Mouse (Mus musculus) midbrain, embryonic 13.5 days (tissue): ENCODE measurements around the gene Slc29a2. TPM values are rescaled to one million over a fixed set of nuclear protein-coding genes. Genes with fewer than 3 reads are reported as not detected.
A peak's percentile ranks its signal among the peaks of the same experiment; 100 is the strongest.

Experiments
- ATAC-seq: fragments of 200-750 bp; cut with Nextera tagmentation; 2 replicates; pipeline ENCODE4 v1.8.0; 2017; ENCODE audit warnings: mild to moderate bottlenecking, moderate TSS enrichment, moderate library complexity
- H3K27ac ChIP-seq: fragments of 300-500 bp; sonication (generic); 2 replicates; pipeline ENCODE4 v1.5.1; 2015; ENCODE audit warnings: inconsistent platforms, mild to moderate bottlenecking, moderate library complexity
- H3K27me3 ChIP-seq: fragments of 300-500 bp; sonication (generic); 2 replicates; pipeline ENCODE4 v1.6.1; 2015; ENCODE audit warnings: mild to moderate bottlenecking, inconsistent platforms
- H3K36me3 ChIP-seq: fragments of 300-500 bp; sonication (generic); 2 replicates; pipeline ENCODE4 v1.6.1; 2015; ENCODE audit warnings: mild to moderate bottlenecking, inconsistent platforms
- H3K4me1 ChIP-seq: fragments of 300-500 bp; sonication (generic); replicated peaks from 2 replicates; pipeline ENCODE4 v1.6.1; 2015; ENCODE audit warnings: inconsistent platforms
- H3K4me2 ChIP-seq: fragments of 300-500 bp; sonication (generic); replicated peaks from 2 replicates; pipeline ENCODE4 v1.6.1; 2015; ENCODE audit warnings: moderate library complexity, mild to moderate bottlenecking, inconsistent platforms
- H3K4me3 ChIP-seq: fragments of 300-500 bp; sonication (generic); replicated peaks from 2 replicates; pipeline ENCODE4 v1.5.1; 2015; ENCODE audit warnings: mild to moderate bottlenecking, inconsistent platforms
- H3K9ac ChIP-seq: fragments of 300-500 bp; sonication (generic); replicated peaks from 2 replicates; pipeline ENCODE4 v1.6.1; 2015; ENCODE audit warnings: mild to moderate bottlenecking, inconsistent platforms
- H3K9me3 ChIP-seq: fragments of 300-500 bp; sonication (generic); 2 replicates; pipeline ENCODE4 v1.6.1; 2016; ENCODE audit warnings: mild to moderate bottlenecking, inconsistent platforms
- WGBS: fragments of 180-500 bp; shearing (Covaris S2); methylation state at CpG from one replicate; pipeline ENCODE4 v1.1.7; 2015; 5-methylcytosine and 5-hydroxymethylcytosine counted together
- polyA plus RNA-seq: library from polyadenylated mRNA; unstranded; fragments of >200 nt; fragmentation: Nextera tagmentation; extraction: Ambion mirVana; gene quantifications from 2 replicates; pipeline ENCODE4 v1.2.1, GENCODE M21; 2015

The Slc29a2 gene
- polyA plus RNA-seq, 1 experiment from 2014 or later: 7.8 TPM

GRCm38 (mm10) chr19:5037678-5038571, 14.3 kb downstream of the Slc29a2 start:
- peak overlapping the region; percentile 94 for H3K9ac ChIP-seq
- no peaks in the 10 kb centered on the region for H3K9me3 ChIP-seq
- WGBS: 5% methylated on average over 32 of the region's 32 CpGs
- peaks cover 36% of the 10 kb centered on the region for H3K4me1 ChIP-seq
- peak overlapping the region; percentile 81 for H3K4me3 ChIP-seq
- no peaks in the 10 kb centered on the region for H3K27me3 ChIP-seq
- peak; percentile 21 for ATAC-seq
- H3K27ac ChIP-seq: peak overlapping the region; percentile 90
- peak overlapping the region; percentile 98 for H3K4me2 ChIP-seq
- peaks cover 7% of the 10 kb centered on the region; the same call in 1 of the 2 replicates for H3K36me3 ChIP-seq

GRCm38 (mm10) chr19:5038709-5039156, 15.1 kb downstream of the Slc29a2 start, which contains the start of the genes B4gat1 and AC124502.3:
Gene B4gat1, plus strand, starts transcription at chr19:5038826.
Gene AC124502.3, plus strand, starts transcription at chr19:5038891.
- peak; percentile 91 for ATAC-seq
- no peaks in the 10 kb centered on the region for H3K9me3 ChIP-seq
- peak within 1 kb of the TSS; percentile 81 for H3K4me3 ChIP-seq
- peak within 1 kb of the TSS; percentile 94 for H3K9ac ChIP-seq
- peak within 1 kb of the TSS; percentile 98 for H3K4me2 ChIP-seq
- no peaks in the 10 kb centered on the region for H3K27me3 ChIP-seq
- H3K36me3 ChIP-seq: peaks cover 12% of the 10 kb centered on the region
- H3K27ac ChIP-seq: peak within 1 kb of the TSS; percentile 90
- peaks cover 36% of the 10 kb centered on the region for H3K4me1 ChIP-seq
- 0% methylated on average over 44 of the region's 44 CpGs for WGBS

GRCm38 (mm10) chr19:5039301-5040114, 15.8 kb downstream of the Slc29a2 start:
- 12% methylated on average over 41 of the region's 41 CpGs for WGBS
- Histone ChIP-seq H3K27ac (peak overlapping the region; percentile 90), H3K9me3 (no peaks in the 10 kb centered on the region), H3K4me3 (peak overlapping the region; percentile 81), H3K36me3 (peaks cover 17% of the 10 kb centered on the region), H3K4me2 (peak overlapping the region; percentile 98), H3K9ac (peak overlapping the region; percentile 94), H3K4me1 (peaks cover 36% of the 10 kb centered on the region), H3K27me3 (no peaks in the 10 kb centered on the region)
- peak; percentile 26; the same call in 1 of the 2 replicates for ATAC-seq

- H3K9me3 ChIP-seq: no peaks in the 10 kb centered on the region
- H3K27ac ChIP-seq: peak within 1 kb of the TSS; percentile 77
- WGBS: 7% methylated on average over 40 of the region's 40 CpGs
- H3K4me2 ChIP-seq: peak within 1 kb of the TSS; percentile 98
- peak within 1 kb of the TSS; percentile 81 for H3K4me3 ChIP-seq
- no peaks in the 10 kb centered on the region for H3K27me3 ChIP-seq
- peak; percentile 79 for ATAC-seq
- peaks cover 36% of the 10 kb centered on the region for H3K4me1 ChIP-seq
- H3K36me3 ChIP-seq: peaks cover 20% of the 10 kb centered on the region
- H3K9ac ChIP-seq: peak within 1 kb of the TSS; percentile 94
Measured at GRCm38 (mm10) chr19:5040862-5041523, 17.3 kb downstream of the Slc29a2 start, which contains the start of gene Brms1. Gene Brms1, plus strand, starts transcription at chr19:5041354.

- no peak; the same call in 1 of the 2 replicates for ATAC-seq
- WGBS: 2% methylated on average over 16 of the region's 16 CpGs
- H3K9ac ChIP-seq: peak overlapping the region; percentile 94
Measured at GRCm38 (mm10) chr19:5041588-5041987, 17.9 kb downstream of the Slc29a2 start.

DNA sequence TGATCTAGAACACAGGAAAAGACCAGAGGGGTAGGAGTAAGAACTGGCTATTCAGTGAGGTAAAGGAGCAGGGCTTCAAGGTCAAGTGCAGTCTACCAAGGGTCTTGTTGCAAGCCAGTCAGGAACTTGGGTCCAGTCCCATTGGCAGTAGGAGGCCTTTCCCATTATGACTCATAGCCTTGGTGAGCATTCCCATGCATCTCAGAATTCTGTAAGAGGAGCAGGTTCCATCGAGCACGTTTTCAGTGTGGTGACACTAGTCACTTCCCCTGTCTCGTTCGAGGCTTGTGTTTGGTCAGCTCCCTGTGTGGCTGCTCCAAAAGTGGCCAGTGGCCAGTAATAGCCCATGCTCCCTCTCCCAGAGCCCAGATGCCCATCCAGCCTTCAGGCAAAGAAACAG, 21.9 kb downstream of the Slc29a2 start:
- Histone ChIP-seq H3K9ac (no peak overlapping the region; the same call in 1 of the 2 replicates), H3K4me3 (no peak overlapping the region), H3K4me1 (peaks cover 31% of the 10 kb centered on the region), H3K4me2 (no peak overlapping the region), H3K36me3 (peaks cover 59% of the 10 kb centered on the region), H3K9me3 (no peaks in the 10 kb centered on the region), H3K27ac (no peak overlapping the region), H3K27me3 (peaks cover 10% of the 10 kb centered on the region)
- ATAC-seq: no peak
- WGBS: 82% methylated on average over 4 of the region's 4 CpGs

More at GRCm38 (mm10) chr19:5041588-5041987, 17.9 kb downstream of the Slc29a2 start:
- peaks cover 25% of the 10 kb centered on the region for H3K36me3 ChIP-seq
- H3K27me3 ChIP-seq: no peaks in the 10 kb centered on the region
- H3K9me3 ChIP-seq: no peaks in the 10 kb centered on the region
- H3K4me3 ChIP-seq: peak overlapping the region; percentile 81
- H3K27ac ChIP-seq: 0 out of 2 replicates have a peak overlapping the region, but pooled peaks have one; percentile 27
- peaks cover 36% of the 10 kb centered on the region for H3K4me1 ChIP-seq
- peak overlapping the region; percentile 98 for H3K4me2 ChIP-seq

DNA sequence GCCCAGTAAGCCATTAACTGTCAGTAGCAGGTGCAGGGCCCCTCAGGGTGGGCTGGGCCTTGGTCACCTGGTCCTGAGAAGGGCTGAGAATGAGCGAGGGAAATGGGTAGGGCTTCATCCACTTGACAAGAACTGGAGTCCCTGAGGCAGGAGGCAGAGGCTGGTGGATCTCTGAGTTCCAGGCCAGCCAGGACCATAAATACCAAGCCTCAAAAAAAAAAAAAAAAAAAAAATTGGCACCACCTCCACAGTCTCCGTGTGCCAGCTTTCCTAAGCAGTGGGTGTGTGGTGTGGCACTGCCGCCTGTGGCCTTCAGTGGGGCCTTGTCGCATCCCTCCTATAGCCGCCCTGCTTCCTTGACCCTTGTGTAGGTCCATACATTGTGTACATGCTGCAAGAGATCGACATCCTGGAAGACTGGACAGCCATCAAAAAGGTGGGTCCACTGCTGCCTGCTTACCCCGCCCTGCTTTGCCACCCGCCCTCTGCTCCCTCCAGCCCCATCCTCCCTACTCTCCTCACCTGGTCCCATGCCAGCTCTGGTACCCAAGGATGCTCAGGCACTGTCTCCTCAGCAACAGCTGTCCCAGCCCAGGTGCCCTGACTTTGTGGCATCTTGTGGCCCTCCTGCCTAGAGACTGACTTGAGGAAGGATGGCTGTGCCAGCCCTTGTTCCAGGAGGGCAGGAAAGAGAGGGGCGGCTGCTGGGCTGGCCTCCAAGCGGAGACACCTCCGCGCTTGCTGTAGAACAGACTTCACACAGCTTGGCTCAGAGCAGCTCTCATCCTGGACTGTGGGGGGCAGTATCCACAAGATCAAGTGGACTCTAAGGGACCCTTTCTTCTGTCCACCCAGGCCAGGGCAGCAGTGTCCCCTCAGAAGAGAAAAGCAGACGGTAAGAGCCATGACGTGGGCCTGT, 24.7 kb downstream of the Slc29a2 start:
- Histone ChIP-seq H3K4me1 (peaks cover 25% of the 10 kb centered on the region), H3K36me3 (peaks cover 48% of the 10 kb centered on the region)
- WGBS: 85% methylated on average over 14 of the region's 14 CpGs

DNA sequence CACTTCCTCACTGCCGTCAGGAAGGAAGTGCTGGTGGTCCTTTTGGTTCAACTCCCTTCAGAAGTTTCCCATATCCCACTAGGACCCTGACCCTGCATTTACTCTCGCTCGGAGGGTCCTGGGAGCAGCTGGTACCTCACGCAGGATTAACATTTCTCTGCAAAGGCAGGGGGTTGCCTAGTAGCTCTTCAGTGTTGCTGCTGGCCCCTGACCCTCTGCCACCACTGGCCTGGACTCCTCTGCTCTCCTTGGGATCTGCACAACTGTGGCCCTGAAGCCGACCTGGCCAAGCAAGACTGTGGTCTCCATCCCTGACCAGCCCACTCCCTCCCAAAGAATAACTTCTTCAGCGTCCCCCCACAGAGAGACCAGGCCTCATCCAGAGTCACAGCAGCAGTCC, 25.7 kb downstream of the Slc29a2 start:
- peak overlapping the region; percentile 39; the same call in 1 of the 2 replicates for H3K9ac ChIP-seq
- no peak for ATAC-seq
- 46% methylated on average over 6 of the region's 6 CpGs for WGBS
- peaks cover 25% of the 10 kb centered on the region for H3K4me1 ChIP-seq
- H3K4me3 ChIP-seq: no peak overlapping the region
- H3K27me3 ChIP-seq: peaks cover 47% of the 10 kb centered on the region
- no peaks in the 10 kb centered on the region for H3K9me3 ChIP-seq
- peaks cover 43% of the 10 kb centered on the region for H3K36me3 ChIP-seq
- H3K4me2 ChIP-seq: no peak overlapping the region
- H3K27ac ChIP-seq: no peak overlapping the region

More for the DNA sequence above, 24.7 kb downstream of the Slc29a2 start:
- no peak overlapping the region for H3K4me2 ChIP-seq
- ATAC-seq: no peak
- no peak overlapping the region for H3K4me3 ChIP-seq
- H3K27ac ChIP-seq: no peak overlapping the region
- no peaks in the 10 kb centered on the region for H3K9me3 ChIP-seq
- H3K9ac ChIP-seq: no peak overlapping the region; the same call in 1 of the 2 replicates
- peaks cover 39% of the 10 kb centered on the region for H3K27me3 ChIP-seq

GRCm38 (mm10) chr19:5050047-5050905, 26.6 kb downstream of the Slc29a2 start, which contains the start of gene Rin1:
Gene Rin1, plus strand, starts transcription at chr19:5050481.
- peak; percentile 53 for ATAC-seq
- peaks cover 43% of the 10 kb centered on the region for H3K36me3 ChIP-seq
- WGBS: 13% methylated on average over 14 of the region's 14 CpGs
- H3K4me3 ChIP-seq: no peak within 1 kb of the TSS
- H3K27ac ChIP-seq: no peak within 1 kb of the TSS
- H3K9me3 ChIP-seq: no peaks in the 10 kb centered on the region
- H3K9ac ChIP-seq: peak within 1 kb of the TSS; percentile 39; the same call in 1 of the 2 replicates
- no peak within 1 kb of the TSS; the same call in 1 of the 2 replicates for H3K4me2 ChIP-seq
- H3K4me1 ChIP-seq: peaks cover 25% of the 10 kb centered on the region
- H3K27me3 ChIP-seq: peaks cover 56% of the 10 kb centered on the region
